Mouse (Mus musculus): ENCODE measurements around the gene Asb10. TPM values are rescaled to one million over a fixed set of nuclear protein-coding genes. Genes with fewer than 3 reads are reported as not detected.

Asb10 gene
- polyA plus RNA-seq, 1 experiment, result 0.46 TPM

DNA sequence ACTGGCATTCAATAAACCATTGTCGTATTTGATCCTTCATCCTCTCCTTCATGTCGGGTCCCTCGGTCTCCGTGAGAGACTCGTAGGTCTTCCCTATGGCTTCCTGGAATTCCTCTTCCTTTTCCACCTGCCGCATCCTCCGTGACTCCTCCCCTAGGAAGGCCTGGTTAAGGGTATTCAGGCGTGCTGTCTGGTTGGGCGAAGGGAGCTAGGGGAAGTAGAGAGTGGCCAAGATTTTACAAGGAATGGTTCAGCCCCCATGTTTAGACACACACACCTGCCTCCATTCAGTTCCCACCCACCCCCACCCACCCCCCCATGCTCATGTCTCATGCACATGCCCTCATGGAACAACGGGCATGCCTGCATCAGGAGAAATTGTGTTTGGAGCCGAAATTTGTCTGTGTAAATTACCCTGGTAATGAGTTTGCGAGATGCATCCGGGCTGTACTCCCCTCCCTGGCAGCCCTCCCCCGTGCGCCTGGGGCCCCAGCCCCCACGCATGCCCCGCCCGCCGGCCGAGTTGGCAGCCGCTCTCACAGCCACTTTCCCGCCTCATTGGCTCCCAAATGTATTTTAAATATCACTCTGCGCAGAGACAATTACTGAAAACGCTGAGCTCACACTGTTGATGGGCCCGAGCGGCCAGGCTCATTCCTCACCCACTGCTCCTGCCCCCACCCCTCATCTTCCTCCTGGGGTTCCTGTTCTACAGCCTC is 10.0 kb upstream of the Asb10 start:
- H3K4me3 ChIP-seq (ENCODE audit: control insufficient read depth, low read depth, low read length), result no peak overlapping the region
- H3K27me3 ChIP-seq (ENCODE audit: control insufficient read depth, insufficient read depth, low read length), result no peaks in the 10 kb centered on the region
- no peak for TF ChIP-seq POLR2A (IDR thresholded peaks at IDR 0.05; ENCODE audit: control insufficient read depth, low read depth, low read length)
- TF ChIP-seq CTCF (IDR thresholded peaks at IDR 0.05; ENCODE audit: control insufficient read depth, insufficient read depth, insufficient replicate concordance, low read depth, low read length), result no peak
- no peak overlapping the region for H3K27ac ChIP-seq (ENCODE audit: control insufficient read depth, insufficient read depth, low read depth, low read length)
- H3K36me3 ChIP-seq (ENCODE audit: control insufficient read depth, insufficient read depth, low read length), result no peaks in the 10 kb centered on the region
- H3K4me1 ChIP-seq (ENCODE audit: control insufficient read depth, insufficient read depth, low read length), result peaks cover 6% of the 10 kb centered on the region

DNA sequence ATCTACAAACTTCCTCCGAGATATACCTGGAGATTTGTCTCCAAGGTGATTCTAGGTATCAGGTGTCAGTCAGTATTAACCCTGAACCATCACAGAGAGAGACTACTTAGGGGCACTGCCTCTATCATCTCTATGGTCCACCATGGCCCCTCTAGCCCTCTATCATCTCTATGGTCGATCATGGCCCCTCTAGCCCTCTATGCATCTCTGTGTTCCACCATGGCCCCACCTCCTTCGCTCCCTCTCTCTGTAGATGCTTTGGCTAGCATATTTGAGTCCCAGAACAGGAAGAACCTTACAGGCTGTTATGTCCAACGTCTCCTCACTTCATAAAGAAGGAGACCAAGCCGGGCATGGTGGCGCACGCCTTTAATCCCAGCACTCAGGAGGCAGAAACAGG is 1.9 kb upstream of the Asb10 start:
- Histone ChIP-seq H3K27ac (ENCODE audit: control insufficient read depth, insufficient read depth, low read depth, low read length) (no peak overlapping the region), H3K27me3 (ENCODE audit: control insufficient read depth, insufficient read depth, low read length) (no peaks in the 10 kb centered on the region), H3K4me1 (ENCODE audit: control insufficient read depth, insufficient read depth, low read length) (peaks cover 2% of the 10 kb centered on the region; the same call in 1 of the 2 replicates), H3K36me3 (ENCODE audit: control insufficient read depth, insufficient read depth, low read length) (no peaks in the 10 kb centered on the region), H3K4me3 (ENCODE audit: control insufficient read depth, low read depth, low read length) (no peak overlapping the region)
- TF ChIP-seq CTCF (IDR thresholded peaks at IDR 0.05; ENCODE audit: control insufficient read depth, insufficient read depth, insufficient replicate concordance, low read depth, low read length), result no peak
- TF ChIP-seq POLR2A (IDR thresholded peaks at IDR 0.05; ENCODE audit: control insufficient read depth, low read depth, low read length), result no peak

DNA sequence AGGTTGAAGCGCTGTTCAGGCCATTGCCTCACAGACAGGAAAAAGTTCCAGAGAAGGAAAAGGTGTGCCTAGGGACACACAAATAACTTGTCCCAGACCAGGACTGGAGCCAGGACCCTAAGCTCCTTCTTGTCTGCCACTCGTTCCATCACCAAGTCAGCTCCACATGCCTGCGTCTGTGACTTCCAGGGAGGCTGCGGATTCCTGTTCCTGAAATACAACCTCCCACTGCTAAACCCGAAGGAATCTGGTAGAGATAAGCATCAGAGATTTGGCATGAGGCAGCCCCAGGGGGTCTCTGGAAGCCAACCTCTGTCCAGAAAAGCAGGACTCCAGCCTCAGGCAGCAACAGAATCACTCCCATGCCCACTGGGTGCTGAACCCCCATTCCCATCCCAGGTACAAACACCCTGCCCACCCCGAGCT is 379 bp upstream of the Asb10 start:
- no peaks in the 10 kb centered on the region for H3K36me3 ChIP-seq (ENCODE audit: control insufficient read depth, insufficient read depth, low read length)
- no peak overlapping the region for H3K27ac ChIP-seq (ENCODE audit: control insufficient read depth, insufficient read depth, low read depth, low read length)
- H3K4me1 ChIP-seq (ENCODE audit: control insufficient read depth, insufficient read depth, low read length), result peaks cover 2% of the 10 kb centered on the region; the same call in 1 of the 2 replicates
- H3K27me3 ChIP-seq (ENCODE audit: control insufficient read depth, insufficient read depth, low read length), result no peaks in the 10 kb centered on the region
- no peak overlapping the region for H3K4me3 ChIP-seq (ENCODE audit: control insufficient read depth, low read depth, low read length)
- TF ChIP-seq CTCF (IDR thresholded peaks at IDR 0.05; ENCODE audit: control insufficient read depth, insufficient read depth, insufficient replicate concordance, low read depth, low read length), result no peak
- TF ChIP-seq POLR2A (IDR thresholded peaks at IDR 0.05; ENCODE audit: control insufficient read depth, low read depth, low read length), result no peak

DNA sequence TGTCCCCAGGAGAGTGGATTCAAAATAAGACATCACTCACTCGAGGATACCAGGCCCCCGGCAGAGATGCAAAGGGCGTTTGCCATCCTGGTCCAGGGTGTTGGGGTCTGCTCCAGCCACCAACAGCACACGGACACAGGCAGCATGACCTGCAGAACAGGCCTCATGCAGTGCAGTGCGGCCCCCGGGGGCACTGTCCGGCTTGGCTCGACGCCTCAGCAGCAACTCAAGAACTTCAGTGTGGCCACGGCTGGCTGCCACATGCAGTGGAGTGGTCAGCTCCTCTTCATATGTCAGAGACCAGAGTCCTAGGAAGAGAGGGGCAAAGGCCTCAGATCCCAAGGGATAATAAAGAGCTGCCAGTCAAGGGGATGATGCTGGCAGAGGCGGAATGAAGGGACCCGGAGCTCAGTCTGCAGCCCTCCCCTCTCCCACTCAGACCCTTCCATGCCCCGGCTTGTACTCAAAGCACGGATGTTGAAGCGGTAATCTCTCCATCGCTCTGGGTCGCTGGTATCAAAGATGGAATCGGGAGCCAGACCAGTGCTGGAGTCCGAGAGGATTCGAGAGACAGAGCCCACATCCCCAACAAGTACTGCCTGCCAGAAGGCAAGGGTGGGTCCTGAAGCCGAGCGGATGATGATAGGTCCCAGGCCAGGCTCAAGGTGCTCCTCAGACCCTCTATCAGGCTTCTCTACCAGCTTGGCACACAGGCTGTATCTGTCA is 1.0 kb downstream of the Asb10 start:
- H3K4me1 ChIP-seq (ENCODE audit: control insufficient read depth, insufficient read depth, low read length), result peaks cover 2% of the 10 kb centered on the region; the same call in 1 of the 2 replicates
- H3K4me3 ChIP-seq (ENCODE audit: control insufficient read depth, low read depth, low read length), result no peak overlapping the region
- H3K27me3 ChIP-seq (ENCODE audit: control insufficient read depth, insufficient read depth, low read length), result no peaks in the 10 kb centered on the region
- no peaks in the 10 kb centered on the region for H3K36me3 ChIP-seq (ENCODE audit: control insufficient read depth, insufficient read depth, low read length)
- no peak overlapping the region for H3K27ac ChIP-seq (ENCODE audit: control insufficient read depth, insufficient read depth, low read depth, low read length)
- TF ChIP-seq CTCF (IDR thresholded peaks at IDR 0.05; ENCODE audit: control insufficient read depth, insufficient read depth, insufficient replicate concordance, low read depth, low read length), result no peak
- TF ChIP-seq POLR2A (IDR thresholded peaks at IDR 0.05; ENCODE audit: control insufficient read depth, low read depth, low read length), result no peak

DNA sequence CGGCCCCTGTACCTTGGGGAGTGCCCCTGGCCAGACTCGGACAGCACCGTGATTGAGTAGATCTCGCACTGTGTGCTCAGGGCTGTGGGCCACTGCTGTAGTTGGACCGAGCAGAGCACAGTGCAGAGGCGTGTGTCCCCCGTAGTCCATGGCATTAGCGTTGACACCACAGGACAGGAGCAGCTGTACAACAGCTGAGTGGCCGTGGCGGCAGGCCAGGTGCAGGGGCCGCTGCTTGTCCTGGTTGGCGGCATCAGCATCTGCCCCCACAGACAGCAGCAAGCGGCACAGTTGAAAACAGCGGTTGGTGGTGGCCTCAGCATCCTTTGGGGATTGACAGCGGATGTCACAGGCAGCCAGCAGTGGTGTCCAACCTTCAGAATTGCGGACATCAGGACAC is 3.2 kb downstream of the Asb10 start:
- Histone ChIP-seq H3K27ac (ENCODE audit: control insufficient read depth, insufficient read depth, low read depth, low read length) (no peak overlapping the region), H3K4me3 (ENCODE audit: control insufficient read depth, low read depth, low read length) (no peak overlapping the region), H3K27me3 (ENCODE audit: control insufficient read depth, insufficient read depth, low read length) (no peaks in the 10 kb centered on the region), H3K36me3 (ENCODE audit: control insufficient read depth, insufficient read depth, low read length) (no peaks in the 10 kb centered on the region), H3K4me1 (ENCODE audit: control insufficient read depth, insufficient read depth, low read length) (peaks cover 2% of the 10 kb centered on the region; the same call in 1 of the 2 replicates)
- TF ChIP-seq POLR2A (IDR thresholded peaks at IDR 0.05; ENCODE audit: control insufficient read depth, low read depth, low read length), result no peak
- no peak for TF ChIP-seq CTCF (IDR thresholded peaks at IDR 0.05; ENCODE audit: control insufficient read depth, insufficient read depth, insufficient replicate concordance, low read depth, low read length)

DNA sequence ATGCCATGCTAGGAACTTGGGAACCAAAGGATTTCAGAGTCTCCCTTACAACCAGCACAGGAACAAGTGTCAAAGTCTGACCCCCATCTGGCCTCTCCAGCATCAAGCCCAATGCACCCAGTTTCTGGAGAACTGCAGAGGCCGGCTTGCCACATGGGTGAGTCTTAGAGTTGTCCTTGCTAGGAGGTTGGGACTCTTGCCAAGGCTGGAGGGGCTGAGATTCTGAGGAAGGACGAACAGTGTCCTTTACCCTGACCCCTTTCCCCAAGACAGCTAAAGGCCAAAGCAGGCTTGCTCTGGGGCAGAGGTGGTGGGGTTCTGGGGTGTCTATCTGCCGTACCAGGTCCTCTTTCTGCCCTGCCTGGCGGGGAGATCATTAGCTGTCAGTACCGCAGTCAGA is 4.3 kb downstream of the Asb10 start:
- no peak overlapping the region for H3K4me3 ChIP-seq (ENCODE audit: control insufficient read depth, low read depth, low read length)
- H3K36me3 ChIP-seq (ENCODE audit: control insufficient read depth, insufficient read depth, low read length), result no peaks in the 10 kb centered on the region
- no peak overlapping the region for H3K27ac ChIP-seq (ENCODE audit: control insufficient read depth, insufficient read depth, low read depth, low read length)
- H3K27me3 ChIP-seq (ENCODE audit: control insufficient read depth, insufficient read depth, low read length), result no peaks in the 10 kb centered on the region
- peaks cover 2% of the 10 kb centered on the region; the same call in 1 of the 2 replicates for H3K4me1 ChIP-seq (ENCODE audit: control insufficient read depth, insufficient read depth, low read length)
- TF ChIP-seq POLR2A (IDR thresholded peaks at IDR 0.05; ENCODE audit: control insufficient read depth, low read depth, low read length) (no peak), CTCF (IDR thresholded peaks at IDR 0.05; ENCODE audit: control insufficient read depth, insufficient read depth, insufficient replicate concordance, low read depth, low read length) (no peak)

DNA sequence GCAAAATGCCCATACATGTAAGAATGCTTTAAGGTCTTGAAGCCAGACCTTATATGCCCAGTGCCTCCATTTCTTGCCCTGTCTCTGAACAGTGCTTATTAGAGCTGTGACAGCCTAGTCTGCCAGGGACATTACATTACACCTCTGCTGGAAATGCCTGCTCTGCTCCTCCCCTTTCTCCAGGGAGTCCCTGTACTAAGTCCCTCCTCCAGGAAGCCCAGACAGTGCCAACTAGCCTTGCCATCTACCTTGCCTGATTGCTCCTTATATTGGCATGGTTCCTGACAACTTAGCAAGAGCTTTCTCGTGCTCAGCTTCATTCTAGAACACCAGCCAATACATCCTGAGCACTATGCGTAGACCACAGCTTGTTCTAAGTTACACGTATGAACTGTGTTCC is 5.0 kb downstream of the Asb10 start:
- no peaks in the 10 kb centered on the region for H3K36me3 ChIP-seq (ENCODE audit: control insufficient read depth, insufficient read depth, low read length)
- peaks cover 2% of the 10 kb centered on the region; the same call in 1 of the 2 replicates for H3K4me1 ChIP-seq (ENCODE audit: control insufficient read depth, insufficient read depth, low read length)
- TF ChIP-seq POLR2A (IDR thresholded peaks at IDR 0.05; ENCODE audit: control insufficient read depth, low read depth, low read length), result no peak
- TF ChIP-seq CTCF (IDR thresholded peaks at IDR 0.05; ENCODE audit: control insufficient read depth, insufficient read depth, insufficient replicate concordance, low read depth, low read length), result no peak
- no peak overlapping the region for H3K27ac ChIP-seq (ENCODE audit: control insufficient read depth, insufficient read depth, low read depth, low read length)
- no peaks in the 10 kb centered on the region for H3K27me3 ChIP-seq (ENCODE audit: control insufficient read depth, insufficient read depth, low read length)
- no peak overlapping the region for H3K4me3 ChIP-seq (ENCODE audit: control insufficient read depth, low read depth, low read length)

All from testis, adult 2 months (tissue).